Mouse (Mus musculus) MEL (cell line): ENCODE results near the gene Speg. TPM values are rescaled to one million over a fixed set of nuclear protein-coding genes. Genes with fewer than 3 reads are reported as not detected.

ENCODE experiments used
- DNase-seq: peaks from one replicate; pipeline ENCODE4 v3.0.0; 2011; ENCODE audit warnings: low read depth, low spot score
- H3K27ac ChIP-seq: 2 replicates; pipeline ENCODE4 v1.5.1; 2012; ENCODE audit warnings: low read depth, mild to moderate bottlenecking, control low read depth, low read length, moderate library complexity; ENCODE audit not compliant: control insufficient read depth
- H3K27me3 ChIP-seq, 2 experiments: fragments of 150-350 bp in 1 of 2; sonication (generic) in 1 of 2; 2 replicates each; pipeline ENCODE4 v1.6.1; 2012; ENCODE audit warnings: low read length in 2 of 2, mild to moderate bottlenecking in 2 of 2, improper control_type of control experiment in 1 of 2, moderate library complexity in 1 of 2; ENCODE audit not compliant: insufficient read depth in 2 of 2, control insufficient read depth in 1 of 2
- H3K36me3 ChIP-seq, 2 experiments: 2 replicates each; pipeline ENCODE4 v1.6.1; 2012 to 2014; ENCODE audit warnings: low read length in 2 of 2, improper control_type of control experiment in 1 of 2, inconsistent platforms in 1 of 2, mild to moderate bottlenecking in 1 of 2; ENCODE audit not compliant: insufficient read depth in 2 of 2, control insufficient read depth in 1 of 2
- H3K4me1 ChIP-seq, 2 experiments: fragments of 150-350 bp in 1 of 2; sonication (generic) in 1 of 2; 2 replicates each; pipeline ENCODE4 v1.6.1; 2012; ENCODE audit warnings: low read length in 2 of 2, improper control_type of control experiment in 1 of 2, mild to moderate bottlenecking in 1 of 2; ENCODE audit not compliant: insufficient read depth in 2 of 2, control insufficient read depth in 1 of 2
- H3K4me3 ChIP-seq, 2 experiments: fragments of 150-350 bp in 1 of 2; sonication (generic) in 1 of 2; 2 replicates each; pipeline ENCODE4 v1.5.1; 2012; ENCODE audit warnings: low read depth in 2 of 2, low read length in 2 of 2, mild to moderate bottlenecking in 2 of 2, moderate library complexity in 2 of 2, control low read depth in 1 of 2, improper control_type of control experiment in 1 of 2; ENCODE audit not compliant: control insufficient read depth in 1 of 2, insufficient read depth in 1 of 2
- H3K79me2 ChIP-seq: 2 replicates; pipeline ENCODE4 v1.6.1; 2012; ENCODE audit warnings: mild to moderate bottlenecking, low read length, moderate library complexity; ENCODE audit not compliant: control insufficient read depth, poor library complexity, insufficient read depth
- H3K9ac ChIP-seq: 2 replicates; pipeline ENCODE4 v1.6.1; 2012; ENCODE audit warnings: low read depth, mild to moderate bottlenecking, control low read depth, low read length, moderate library complexity; ENCODE audit not compliant: control insufficient read depth, poor library complexity, severe bottlenecking
- H3K9me3 ChIP-seq: fragments of 150-350 bp; sonication (generic); replicated peaks from 2 replicates; pipeline ENCODE4 v1.6.1; 2012; ENCODE audit warnings: mild to moderate bottlenecking, low read length, improper control_type of control experiment, moderate library complexity; ENCODE audit not compliant: insufficient read depth
- BHLHE40 ChIP-seq: IDR thresholded peaks from 2 replicates; pipeline ENCODE4 v1.6.1; 2012; ENCODE audit warnings: low read depth, mild to moderate bottlenecking, inconsistent platforms, low read length, improper control_type of control experiment, borderline replicate concordance
- CHD2 ChIP-seq: IDR thresholded peaks from 2 replicates; pipeline ENCODE4 v1.6.1; 2011; ENCODE audit warnings: low read length, improper control_type of control experiment
- E2F4 ChIP-seq: IDR thresholded peaks from 2 replicates; pipeline ENCODE4 v1.6.1; 2011; ENCODE audit warnings: low read depth, low read length, improper control_type of control experiment, borderline replicate concordance
- EP300 ChIP-seq, 2 experiments: IDR thresholded peaks; 2 replicates each; pipeline ENCODE4 v1.6.1; 2011; ENCODE audit warnings: improper control_type of control experiment in 2 of 2, low read length in 2 of 2, low read depth in 1 of 2, mild to moderate bottlenecking in 1 of 2
- ETS1 ChIP-seq: IDR thresholded peaks from 2 replicates; pipeline ENCODE4 v1.6.1; 2012; ENCODE audit warnings: low read depth, mild to moderate bottlenecking, inconsistent platforms, low read length, improper control_type of control experiment, moderate library complexity
- GATA1 ChIP-seq: IDR thresholded peaks from 2 replicates; pipeline ENCODE4 v1.6.1; 2011; ENCODE audit warnings: low read depth, low read length, improper control_type of control experiment
- HCFC1 ChIP-seq: IDR thresholded peaks from 2 replicates; pipeline ENCODE4 v1.6.1; 2012; ENCODE audit warnings: low read depth, mild to moderate bottlenecking, inconsistent platforms, low read length, improper control_type of control experiment, moderate library complexity
- JUND ChIP-seq: IDR thresholded peaks from 2 replicates; pipeline ENCODE4 v1.6.1; 2011; ENCODE audit warnings: low read depth, mild to moderate bottlenecking, improper control_type of control experiment, low read length
- MYB ChIP-seq: IDR thresholded peaks from 2 replicates; pipeline ENCODE4 v1.6.1; 2011; ENCODE audit warnings: mild to moderate bottlenecking, low read depth, low read length, improper control_type of control experiment
- POLR2AphosphoS2 ChIP-seq: IDR thresholded peaks from 2 replicates; pipeline ENCODE4 v1.6.1; 2011; ENCODE audit warnings: low read length, improper control_type of control experiment
- RCOR1 ChIP-seq: IDR thresholded peaks from 2 replicates; pipeline ENCODE4 v1.6.1; 2012; ENCODE audit warnings: low read depth, mild to moderate bottlenecking, inconsistent platforms, low read length, improper control_type of control experiment
- SMC3 ChIP-seq: IDR thresholded peaks from 2 replicates; pipeline ENCODE4 v1.6.1; 2011; ENCODE audit warnings: low read depth, low read length, improper control_type of control experiment
- TAL1 ChIP-seq: IDR thresholded peaks from 2 replicates; pipeline ENCODE4 v1.6.1; 2012; ENCODE audit warnings: mild to moderate bottlenecking, inconsistent platforms, low read length, moderate library complexity, mixed read lengths
- TCF12 ChIP-seq: IDR thresholded peaks from 2 replicates; pipeline ENCODE4 v1.6.1; 2014; ENCODE audit warnings: low read depth, mild to moderate bottlenecking, inconsistent platforms, low read length, improper control_type of control experiment, moderate library complexity
- USF1 ChIP-seq: IDR thresholded peaks from 2 replicates; pipeline ENCODE4 v1.6.1; 2014; ENCODE audit warnings: low read depth, mild to moderate bottlenecking, inconsistent platforms, low read length, improper control_type of control experiment, moderate library complexity
- ZMIZ1 ChIP-seq: IDR thresholded peaks from 2 replicates; pipeline ENCODE4 v1.6.1; 2012; ENCODE audit warnings: low read depth, mild to moderate bottlenecking, inconsistent platforms, low read length, improper control_type of control experiment, moderate library complexity
- ZNF384 ChIP-seq: IDR thresholded peaks from 2 replicates; pipeline ENCODE4 v1.6.1; 2012; ENCODE audit warnings: low read depth, mild to moderate bottlenecking, inconsistent platforms, low read length, improper control_type of control experiment
- polyA plus RNA-seq, 2 experiments: library from polyadenylated mRNA; stranded (reverse) in 1 of 2; unstranded in 1 of 2; fragments of >175 nt in 1 of 2; fragments of >200 nt in 1 of 2; gene quantifications; 2 replicates each; pipeline versions ENCODE4 v1.2.1 to v1.2.4; 2012; ENCODE audit warnings: low replicate concordance in 2 of 2, low read depth in 1 of 2; ENCODE audit not compliant: insufficient read length in 2 of 2, insufficient read depth in 1 of 2, missing spikeins in 1 of 2
- total RNA-seq: library from RNA; depleted of rRNA; stranded (reverse); fragments of 300-350 nt; gene quantifications from 2 replicates; pipeline ENCODE4 v1.2.3, GENCODE M21; 2012

Speg gene
- total and polyA plus RNA-seq, 3 experiments, result 1.7 to 9.5 TPM; not detected in 1

DNA sequence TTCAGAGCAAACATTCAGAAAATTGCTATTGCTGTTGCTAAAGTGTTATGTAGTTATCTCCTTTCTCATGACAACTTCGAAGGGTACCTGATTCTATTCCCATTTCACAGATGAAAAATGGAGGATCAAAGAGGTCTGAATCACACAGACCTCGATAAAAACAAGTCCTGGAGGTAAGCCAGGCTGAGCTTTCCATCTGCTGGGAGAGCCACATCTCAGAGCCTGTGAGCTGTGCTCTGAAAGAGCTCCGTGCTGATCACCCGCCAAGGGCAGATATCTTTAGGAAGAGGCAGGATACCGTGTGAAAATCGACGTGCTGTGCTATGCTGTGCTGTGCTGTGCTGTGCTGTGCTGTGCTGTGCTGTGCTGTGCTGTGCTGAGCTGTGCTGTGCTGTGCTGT, 85.2 kb downstream of the Speg start:
- H3K9ac ChIP-seq, result no peak overlapping the region
- H3K27me3 ChIP-seq, result no peaks in the 10 kb centered on the region
- H3K27ac ChIP-seq, result no peak overlapping the region
- H3K79me2 ChIP-seq, result no peaks in the 10 kb centered on the region
- peaks cover 11 to 29% of the 10 kb centered on the region in 2 experiments for H3K4me1 ChIP-seq
- H3K9me3 ChIP-seq, result no peaks in the 10 kb centered on the region
- DNase-seq, result no peak
- no peak overlapping the region for H3K4me3 ChIP-seq
- TF ChIP-seq USF1 (no peak), ZNF384 (no peak), E2F4 (no peak), TAL1 (no peak), HCFC1 (no peak), BHLHE40 (no peak), TCF12 (no peak), POLR2AphosphoS2 (no peak), GATA1 (no peak), SMC3 (no peak), MYB (no peak), EP300 (IDR thresholded peaks at IDR 0.05; ENCODE audit: low read depth in 1 of 2, low read length in 2 of 2) (no peak), ETS1 (no peak), CHD2 (no peak)
- TF ChIP-seq, all 39 proteins: peak for 0
- peaks cover 0 to 19% of the 10 kb centered on the region in 2 experiments; a peak in 2 of 4 replicates for H3K36me3 ChIP-seq

DNA sequence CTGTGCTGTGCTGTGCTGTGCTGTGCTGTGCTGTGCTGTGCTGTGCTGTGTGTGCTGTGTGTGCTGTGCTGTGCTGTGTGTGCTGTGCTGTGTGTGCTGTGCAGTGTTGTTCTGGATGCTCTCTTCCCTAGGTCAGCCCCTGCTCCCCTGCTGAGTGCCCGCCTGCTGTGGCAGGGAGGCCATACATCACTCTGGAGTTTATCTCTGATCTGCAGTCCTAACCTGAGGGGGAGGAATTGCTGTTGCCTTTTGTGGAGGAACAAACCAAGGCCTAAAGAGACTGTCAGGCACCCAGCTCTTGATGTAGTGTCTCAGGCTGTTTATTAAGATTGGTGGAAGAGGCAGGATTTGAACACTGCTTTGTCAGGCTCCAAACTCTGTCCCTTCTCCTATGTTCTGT, 87.5 kb downstream of the Speg start:
- Histone ChIP-seq H3K9ac (no peak overlapping the region), H3K4me1 (peaks cover 13 to 27% of the 10 kb centered on the region in 2 experiments), H3K27me3 (no peaks in the 10 kb centered on the region), H3K9me3 (no peaks in the 10 kb centered on the region), H3K4me3 (no peak overlapping the region), H3K27ac (peak overlapping the region; percentile 44), H3K79me2 (no peaks in the 10 kb centered on the region), H3K36me3 (peaks cover 0 to 19% of the 10 kb centered on the region in 2 experiments; a peak in 2 of 4 replicates)
- TF ChIP-seq ETS1 (peak; percentile 61), TAL1 (peak; percentile 58), RCOR1 (peak; percentile 64), GATA1 (peak; percentile 71), ZMIZ1 (no peak), EP300 (IDR thresholded peaks at IDR 0.05; ENCODE audit: low read depth in 1 of 2, low read length in 2 of 2) (peak; percentile 52 to 70; a peak in 3 of 4 replicates), JUND (no peak), TCF12 (peak; percentile 77)
- DNase-seq, result peak; percentile 78
